Mouse (Mus musculus): Measurements from ENCODE around the gene Nynrin. TPM values are rescaled to one million over a fixed set of nuclear protein-coding genes. Genes with fewer than 3 reads are reported as not detected.
A peak's percentile ranks its signal among the peaks of the same experiment; 100 is the strongest.

Nynrin gene
- polyA plus RNA-seq, 1 experiment = 3.0 TPM

GRCm38 (mm10) chr14:55883149-55883661 lies 29.4 kb downstream of the Nynrin start:
- Histone ChIP-seq H3K27me3 (ENCODE audit: control insufficient read depth, insufficient read depth, low read length) (no peaks in the 10 kb centered on the region), H3K36me3 (ENCODE audit: control insufficient read depth, insufficient read depth, low read length) (peaks cover 19% of the 10 kb centered on the region), H3K4me1 (ENCODE audit: control insufficient read depth, insufficient read depth, insufficient read length) (peaks cover 14% of the 10 kb centered on the region), H3K27ac (ENCODE audit: insufficient read depth, low read length) (no peak overlapping the region), H3K4me3 (ENCODE audit: extremely low read depth, insufficient read depth, insufficient read length) (no peak overlapping the region)
- no peak for DNase-seq (ENCODE audit: low read depth in 1 of 2, low spot score in 2 of 2)
- 95% methylated on average over 13 of the region's 13 CpGs for WGBS
- TF ChIP-seq CTCF (IDR thresholded peaks at IDR 0.05; ENCODE audit: extremely low read depth, insufficient read depth, insufficient read length, insufficient replicate concordance) (no peak), POLR2A (IDR thresholded peaks at IDR 0.05; ENCODE audit: low read depth, low read length) (no peak)

- Histone ChIP-seq H3K4me1 (ENCODE audit: control insufficient read depth, insufficient read depth, insufficient read length) (peaks cover 14% of the 10 kb centered on the region), H3K27ac (ENCODE audit: insufficient read depth, low read length) (no peak overlapping the region), H3K4me3 (ENCODE audit: extremely low read depth, insufficient read depth, insufficient read length) (no peak overlapping the region), H3K36me3 (ENCODE audit: control insufficient read depth, insufficient read depth, low read length) (peaks cover 23% of the 10 kb centered on the region), H3K27me3 (ENCODE audit: control insufficient read depth, insufficient read depth, low read length) (no peaks in the 10 kb centered on the region)
- TF ChIP-seq CTCF (IDR thresholded peaks at IDR 0.05; ENCODE audit: extremely low read depth, insufficient read depth, insufficient read length, insufficient replicate concordance) (no peak), POLR2A (IDR thresholded peaks at IDR 0.05; ENCODE audit: low read depth, low read length) (no peak)
- DNase-seq (ENCODE audit: low read depth in 1 of 2, low spot score in 2 of 2) = no peak
- WGBS = 93% methylated on average over 12 of the region's 12 CpGs
Observed at GRCm38 (mm10) chr14:55883663-55884062, 29.9 kb downstream of the Nynrin start.

- peak within 1 kb of the TSS; percentile 58 for H3K4me3 ChIP-seq (ENCODE audit: extremely low read depth, insufficient read depth, insufficient read length)
- H3K36me3 ChIP-seq (ENCODE audit: control insufficient read depth, insufficient read depth, low read length) = peaks cover 26% of the 10 kb centered on the region
- peaks cover 14% of the 10 kb centered on the region for H3K4me1 ChIP-seq (ENCODE audit: control insufficient read depth, insufficient read depth, insufficient read length)
- no peak for DNase-seq (ENCODE audit: low read depth in 1 of 2, low spot score in 2 of 2)
- H3K27ac ChIP-seq (ENCODE audit: insufficient read depth, low read length) = peak within 1 kb of the TSS; percentile 94
- H3K27me3 ChIP-seq (ENCODE audit: control insufficient read depth, insufficient read depth, low read length) = no peaks in the 10 kb centered on the region
- TF ChIP-seq CTCF (IDR thresholded peaks at IDR 0.05; ENCODE audit: extremely low read depth, insufficient read depth, insufficient read length, insufficient replicate concordance) (no peak), POLR2A (IDR thresholded peaks at IDR 0.05; ENCODE audit: low read depth, low read length) (no peak)
- 63% methylated on average over 4 of the region's 4 CpGs for WGBS
Observed at GRCm38 (mm10) chr14:55884166-55884565, 30.4 kb downstream of the Nynrin start, which contains the start of gene Cbln3. Gene Cbln3 (minus strand): TSS chr14:55884392.

- Histone ChIP-seq H3K27me3 (ENCODE audit: control insufficient read depth, insufficient read depth, low read length) (no peaks in the 10 kb centered on the region), H3K4me3 (ENCODE audit: extremely low read depth, insufficient read depth, insufficient read length) (peak within 1 kb of the TSS; percentile 58), H3K36me3 (ENCODE audit: control insufficient read depth, insufficient read depth, low read length) (peaks cover 30% of the 10 kb centered on the region), H3K4me1 (ENCODE audit: control insufficient read depth, insufficient read depth, insufficient read length) (peaks cover 14% of the 10 kb centered on the region), H3K27ac (ENCODE audit: insufficient read depth, low read length) (peak within 1 kb of the TSS; percentile 94)
- TF ChIP-seq POLR2A (IDR thresholded peaks at IDR 0.05; ENCODE audit: low read depth, low read length) (peak; percentile 63; the same call in 1 of the 2 replicates), CTCF (IDR thresholded peaks at IDR 0.05; ENCODE audit: extremely low read depth, insufficient read depth, insufficient read length, insufficient replicate concordance) (no peak)
- whole genome bisulfite sequencing = 3% methylated on average over 28 of the region's 30 CpGs
- peak; percentile 51 to 85 for DNase-seq (ENCODE audit: low read depth in 1 of 2, low spot score in 2 of 2)
Observed at GRCm38 (mm10) chr14:55884713-55885113, 30.9 kb downstream of the Nynrin start, which contains the start of gene Khnyn. Gene Khnyn (plus strand): TSS chr14:55884947.

GRCm38 (mm10) chr14:55885114-55885790 lies 31.4 kb downstream of the Nynrin start:
- TF ChIP-seq POLR2A (IDR thresholded peaks at IDR 0.05; ENCODE audit: low read depth, low read length) = no peak
- no peak for TF ChIP-seq CTCF (IDR thresholded peaks at IDR 0.05; ENCODE audit: extremely low read depth, insufficient read depth, insufficient read length, insufficient replicate concordance)
- no peaks in the 10 kb centered on the region for H3K27me3 ChIP-seq (ENCODE audit: control insufficient read depth, insufficient read depth, low read length)
- no peak for DNase-seq (ENCODE audit: low read depth in 1 of 2, low spot score in 2 of 2)
- H3K4me1 ChIP-seq (ENCODE audit: control insufficient read depth, insufficient read depth, insufficient read length) = peaks cover 14% of the 10 kb centered on the region
- peak overlapping the region; percentile 94 for H3K27ac ChIP-seq (ENCODE audit: insufficient read depth, low read length)
- H3K36me3 ChIP-seq (ENCODE audit: control insufficient read depth, insufficient read depth, low read length) = peaks cover 32% of the 10 kb centered on the region
- H3K4me3 ChIP-seq (ENCODE audit: extremely low read depth, insufficient read depth, insufficient read length) = peak overlapping the region; percentile 58
- WGBS = 0% methylated on average over 13 of the region's 30 CpGs

GRCm38 (mm10) chr14:55885791-55886271 lies 32.0 kb downstream of the Nynrin start:
- Histone ChIP-seq H3K36me3 (ENCODE audit: control insufficient read depth, insufficient read depth, low read length) (peaks cover 33% of the 10 kb centered on the region), H3K27me3 (ENCODE audit: control insufficient read depth, insufficient read depth, low read length) (no peaks in the 10 kb centered on the region), H3K4me1 (ENCODE audit: control insufficient read depth, insufficient read depth, insufficient read length) (peaks cover 14% of the 10 kb centered on the region), H3K4me3 (ENCODE audit: extremely low read depth, insufficient read depth, insufficient read length) (peak overlapping the region; percentile 58), H3K27ac (ENCODE audit: insufficient read depth, low read length) (peak overlapping the region; percentile 94)
- DNase-seq (ENCODE audit: low read depth in 1 of 2, low spot score in 2 of 2) = peak; percentile 61 to 76
- 1% methylated on average over 16 of the region's 16 CpGs for WGBS
- no peak for TF ChIP-seq CTCF (IDR thresholded peaks at IDR 0.05; ENCODE audit: extremely low read depth, insufficient read depth, insufficient read length, insufficient replicate concordance)
- peak; percentile 36; the same call in 1 of the 2 replicates for TF ChIP-seq POLR2A (IDR thresholded peaks at IDR 0.05; ENCODE audit: low read depth, low read length)

All from spleen, adult 2 months (tissue).